Mouse (Mus musculus): Measurements from ENCODE around the gene Vasp.

GRCm38 (mm10) chr7:19234652-19235051 is 37.0 kb downstream of the Vasp start:
- TF ChIP-seq CTCF (IDR thresholded peaks at IDR 0.05 in 2 of 3, conservative IDR thresholded peaks at IDR 0.05 in 1 of 3; ENCODE audit: control insufficient read depth in 1 of 3, insufficient read depth in 1 of 3, low read depth in 2 of 3, low read length in 3 of 3, poor library complexity in 1 of 3, severe bottlenecking in 1 of 3) = no peak
- TF ChIP-seq EP300 (IDR thresholded peaks at IDR 0.05; ENCODE audit: low read depth in 1 of 2, low read length in 2 of 2) = no peak
- TF ChIP-seq ELF1 (IDR thresholded peaks at IDR 0.05; ENCODE audit: low read depth, low read length) = no peak
- no peak for TF ChIP-seq KAT2A (conservative IDR thresholded peaks at IDR 0.05; ENCODE audit: low read depth, low read length)
